Mouse (Mus musculus) CH12.LX (cell line): ENCODE measurements around the gene Ghr.

Experiments
- BHLHE40 ChIP-seq: IDR thresholded peaks from 2 replicates; pipeline ENCODE4 v1.6.1; 2011; ENCODE audit warnings: mild to moderate bottlenecking, low read depth, low read length, improper control_type of control experiment
- MAX ChIP-seq: IDR thresholded peaks from 2 replicates; pipeline ENCODE4 v1.6.1; 2011; ENCODE audit warnings: low read length, improper control_type of control experiment
- MXI1 ChIP-seq: IDR thresholded peaks from 2 replicates; pipeline ENCODE4 v1.6.1; 2011; ENCODE audit warnings: mild to moderate bottlenecking, low read depth, low read length, improper control_type of control experiment
- POLR2A ChIP-seq: IDR thresholded peaks from 2 replicates; pipeline ENCODE4 v1.6.1; 2011; ENCODE audit warnings: low read depth, mild to moderate bottlenecking, improper control_type of control experiment, low read length
- SIN3A ChIP-seq: IDR thresholded peaks from 2 replicates; pipeline ENCODE4 v1.6.1; 2012; ENCODE audit warnings: low read length, improper control_type of control experiment, inconsistent platforms
- TCF12 ChIP-seq: IDR thresholded peaks from 2 replicates; pipeline ENCODE4 v1.6.1; 2014; ENCODE audit warnings: low read depth, mild to moderate bottlenecking, inconsistent platforms, low read length, improper control_type of control experiment

GRCm38 (mm10) chr15:3268247-3268646, 315.0 kb downstream of the Ghr start, which contains the start of gene Selenop:
- no peak for TF ChIP-seq MAX
- no peak for TF ChIP-seq POLR2A
- no peak for TF ChIP-seq MXI1
- no peak for TF ChIP-seq TCF12
- no peak for TF ChIP-seq BHLHE40
- TF ChIP-seq SIN3A, result no peak
